Mouse (Mus musculus) adrenal gland, postnatal 4 days (tissue): ENCODE measurements around the gene Tia1. TPM values are rescaled to one million over a fixed set of nuclear protein-coding genes. Genes with fewer than 3 reads are reported as not detected.
A peak's percentile ranks its signal among the peaks of the same experiment; 100 is the strongest.

Source experiments
- DNase-seq, 2 experiments: peaks; one replicate each; pipeline ENCODE4 v3.0.0; 2021 to 2022; ENCODE audit warnings: low spot score in 2 of 2, mixed read lengths in 2 of 2
- total RNA-seq, 2 experiments: library from RNA; stranded (reverse); gene quantifications; 2 replicates each; pipeline ENCODE4 v1.2.3; 2021

Gene Tia1
- total RNA-seq, 2 experiments from 2014 or later, result 105 to 120 TPM

- DNase-seq, result no peak
These were observed 19.3 kb upstream of the Tia1 start for GRCm38 (mm10) chr6:86384692-86385091.

GRCm38 (mm10) chr6:86385362-86386104, 18.5 kb upstream of the Tia1 start:
- DNase-seq, result no peak

GRCm38 (mm10) chr6:86387313-86387712, 16.7 kb upstream of the Tia1 start:
- DNase-seq, result no peak

GRCm38 (mm10) chr6:86388461-86388860, 15.6 kb upstream of the Tia1 start:
- no peak for DNase-seq

- no peak for DNase-seq
These were observed 12.7 kb upstream of the Tia1 start for GRCm38 (mm10) chr6:86391326-86391725.

GRCm38 (mm10) chr6:86393187-86393586, 10.8 kb upstream of the Tia1 start:
- no peak for DNase-seq

- DNase-seq, result no peak
These were observed 9.8 kb upstream of the Tia1 start for GRCm38 (mm10) chr6:86394078-86394720.

- no peak for DNase-seq
These were observed 9.0 kb upstream of the Tia1 start for GRCm38 (mm10) chr6:86395021-86395420.

GRCm38 (mm10) chr6:86395969-86396368, 8.1 kb upstream of the Tia1 start:
- DNase-seq, result no peak

- peak; percentile 63 to 77 for DNase-seq
These were observed 7.3 kb upstream of the Tia1 start, which contains the start of gene Pcyox1 for GRCm38 (mm10) chr6:86396581-86397256. Gene Pcyox1, minus strand, starts transcription at chr6:86397154.

GRCm38 (mm10) chr6:86397257-86397980, 6.6 kb upstream of the Tia1 start:
- no peak for DNase-seq

- DNase-seq, result no peak
These were observed 5.0 kb upstream of the Tia1 start for GRCm38 (mm10) chr6:86398986-86399385.

GRCm38 (mm10) chr6:86399995-86400394, 4.0 kb upstream of the Tia1 start:
- no peak for DNase-seq

GRCm38 (mm10) chr6:86400972-86401371, 3.0 kb upstream of the Tia1 start:
- peak in 1 of 2 experiments; percentile 43 for DNase-seq

- DNase-seq, result no peak
These were observed 1.1 kb upstream of the Tia1 start for GRCm38 (mm10) chr6:86402681-86403607.

GRCm38 (mm10) chr6:86403728-86404099, 305 bp upstream of the Tia1 start:
- DNase-seq, result peak; percentile 65 to 74

GRCm38 (mm10) chr6:86404996-86405395, 977 bp downstream of the Tia1 start:
- no peak for DNase-seq

- no peak for DNase-seq
These were observed 2.3 kb downstream of the Tia1 start for GRCm38 (mm10) chr6:86406306-86406705.

GRCm38 (mm10) chr6:86418711-86419110, 14.7 kb downstream of the Tia1 start:
- DNase-seq, result no peak

- no peak for DNase-seq
These were observed 15.2 kb downstream of the Tia1 start for GRCm38 (mm10) chr6:86419239-86419638.
